Mouse (Mus musculus) brain, adult 2 months (tissue): ENCODE data around the gene Nppc.

ENCODE experiments used
- DNase-seq: peaks from one replicate; pipeline ENCODE4 v3.0.0; 2011; ENCODE audit warnings: low read depth, low spot score

Gene Nppc

GRCm38 (mm10) chr1:86652675-86653074 is 17.7 kb downstream of the Nppc start:
- peak; percentile 24 for DNase-seq

- peak; percentile 78 for DNase-seq
Measured at GRCm38 (mm10) chr1:86650272-86650671, 20.1 kb downstream of the Nppc start.

GRCm38 (mm10) chr1:86647517-86647916 is 22.9 kb downstream of the Nppc start:
- DNase-seq, result no peak

GRCm38 (mm10) chr1:86643101-86643809 is 27.1 kb downstream of the Nppc start:
- no peak for DNase-seq

GRCm38 (mm10) chr1:86634751-86635359 is 35.5 kb downstream of the Nppc start:
- peak; percentile 79 for DNase-seq

GRCm38 (mm10) chr1:86633840-86634750 is 36.3 kb downstream of the Nppc start:
- peak; percentile 12 for DNase-seq

- no peak for DNase-seq
Measured at GRCm38 (mm10) chr1:86633434-86633833, 36.9 kb downstream of the Nppc start.

GRCm38 (mm10) chr1:86632732-86633380 is 37.5 kb downstream of the Nppc start:
- peak; percentile 54 for DNase-seq

GRCm38 (mm10) chr1:86630527-86630926 is 39.8 kb downstream of the Nppc start:
- no peak for DNase-seq

GRCm38 (mm10) chr1:86629936-86630335 is 40.4 kb downstream of the Nppc start:
- DNase-seq, result no peak

GRCm38 (mm10) chr1:86628270-86628669 is 42.1 kb downstream of the Nppc start:
- no peak for DNase-seq

- peak; percentile 76 for DNase-seq
Measured at GRCm38 (mm10) chr1:86623001-86624000, 47.1 kb downstream of the Nppc start.

- no peak for DNase-seq
Measured at GRCm38 (mm10) chr1:86622296-86622695, 48.1 kb downstream of the Nppc start.

- DNase-seq, result peak; percentile 87
Measured at GRCm38 (mm10) chr1:86618454-86619125, 51.8 kb downstream of the Nppc start.
